Mouse (Mus musculus): ENCODE results near the gene Krtap16-3. TPM values are rescaled to one million over a fixed set of nuclear protein-coding genes. Genes with fewer than 3 reads are reported as not detected.

Gene Krtap16-3
- polyA plus RNA-seq (2017; shearing (Covaris generic)), result not detected

GRCm38 (mm10) chr16:88962773-88963172 is at the start of gene Krtap16-3:
Gene Krtap16-3, minus strand, starts transcription at chr16:88962873.

GRCm38 (mm10) chr16:89010659-89011058 is 48.0 kb upstream of the Krtap16-3 start, which contains the start of gene Krtap22-2:
Gene Krtap22-2, minus strand, starts transcription at chr16:89010759.

GRCm38 (mm10) chr16:88932165-88932564 is 30.5 kb downstream of the Krtap16-3 start, which contains the start of gene Krtap19-9b:
Gene Krtap19-9b, minus strand, starts transcription at chr16:88932265.

Other genes starting within 250 kb of the Krtap16-3 start
- gene Krtap13-1, start 234.0 kb downstream of the Krtap16-3 start, polyA plus RNA-seq (2017; shearing (Covaris generic)), result not detected
- gene Krtap13, start 211.2 kb downstream of the Krtap16-3 start, polyA plus RNA-seq (2017; shearing (Covaris generic)), result not detected
- gene 2310034C09Rik, start 204.0 kb downstream of the Krtap16-3 start, polyA plus RNA-seq (2017; shearing (Covaris generic)), result under 1 TPM in 1 of 2 experiments, not detected in 1; 0.37 TPM
- not detected for gene 2310057N15Rik, start 188.7 kb downstream of the Krtap16-3 start, polyA plus RNA-seq (2017; shearing (Covaris generic))
- not detected for gene Gm5965, start 185.0 kb downstream of the Krtap16-3 start, polyA plus RNA-seq (2017; shearing (Covaris generic))
- not detected for gene Gm20741, start 150.7 kb downstream of the Krtap16-3 start, polyA plus RNA-seq (2017; shearing (Covaris generic))
- gene Krtap15, start 142.7 kb downstream of the Krtap16-3 start, polyA plus RNA-seq (2017; shearing (Covaris generic)), result not detected
- not detected for gene Krtap14, start 136.7 kb downstream of the Krtap16-3 start, polyA plus RNA-seq (2017; shearing (Covaris generic))
- not detected for gene Krtap19-1, start 93.5 kb downstream of the Krtap16-3 start, polyA plus RNA-seq (2017; shearing (Covaris generic))
- not detected for gene Krtap19-2, start 88.6 kb downstream of the Krtap16-3 start, polyA plus RNA-seq (2017; shearing (Covaris generic))
- gene Krtap19-3, start 84.8 kb downstream of the Krtap16-3 start, polyA plus RNA-seq (2017; shearing (Covaris generic)), result not detected
- not detected for gene Krtap19-4, start 77.8 kb downstream of the Krtap16-3 start, polyA plus RNA-seq (2017; shearing (Covaris generic))
- not detected for gene Krtap19-5, start 66.4 kb downstream of the Krtap16-3 start, polyA plus RNA-seq (2017; shearing (Covaris generic))
- gene Krtap19-9b, start 30.6 kb downstream of the Krtap16-3 start, polyA plus RNA-seq (2017; shearing (Covaris generic)), result not detected
- gene Krtap22-2, start 47.9 kb upstream of the Krtap16-3 start, polyA plus RNA-seq (2017; shearing (Covaris generic)), result not detected
- not detected for gene Gm10229, start 52.4 kb upstream of the Krtap16-3 start, polyA plus RNA-seq (2017; shearing (Covaris generic))
- not detected for gene Krtap6-1, start 68.8 kb upstream of the Krtap16-3 start, polyA plus RNA-seq (2017; shearing (Covaris generic))
- not detected for gene Gm10228, start 78.6 kb upstream of the Krtap16-3 start, polyA plus RNA-seq (2017; shearing (Covaris generic))
- gene Krtap6-5, start 85.0 kb upstream of the Krtap16-3 start, polyA plus RNA-seq (2017; shearing (Covaris generic)), result not detected
- not detected for gene 1110025L11Rik, start 101.1 kb upstream of the Krtap16-3 start, polyA plus RNA-seq (2017; shearing (Covaris generic))
- gene Krtap6-3, start 121.1 kb upstream of the Krtap16-3 start, polyA plus RNA-seq (2017; shearing (Covaris generic)), result not detected
- gene Gm6358, start 178.0 kb upstream of the Krtap16-3 start, polyA plus RNA-seq (2017; shearing (Covaris generic)), result not detected
- not detected for gene Gm10061, start 188.2 kb upstream of the Krtap16-3 start, polyA plus RNA-seq (2017; shearing (Covaris generic))
- not detected for gene Gm9789, start 195.1 kb upstream of the Krtap16-3 start, polyA plus RNA-seq (2017; shearing (Covaris generic))
- gene Gm7735, start 206.6 kb upstream of the Krtap16-3 start, polyA plus RNA-seq (2017; shearing (Covaris generic)), result not detected
- not detected for gene 1110057P08Rik, start 211.9 kb upstream of the Krtap16-3 start, polyA plus RNA-seq (2017; shearing (Covaris generic))
- not detected for gene Krtap20-2, start 243.0 kb upstream of the Krtap16-3 start, polyA plus RNA-seq (2017; shearing (Covaris generic))